Mouse (Mus musculus) neural tube, embryonic 15.5 days (tissue): ENCODE measurements around the gene Itga2. TPM values are rescaled to one million over a fixed set of nuclear protein-coding genes. Genes with fewer than 3 reads are reported as not detected.

Experiments used
- ATAC-seq: fragments of 200-750 bp; cut with Nextera tagmentation; 2 replicates; pipeline ENCODE4 v1.8.0; 2017; ENCODE audit warnings: mild to moderate bottlenecking, moderate TSS enrichment, moderate library complexity; ENCODE audit not compliant: low FRiP score
- H3K27ac ChIP-seq: fragments of 300-500 bp; sonication (generic); replicated peaks from 2 replicates; pipeline ENCODE4 v1.5.1; 2015; ENCODE audit warnings: mild to moderate bottlenecking, inconsistent platforms
- H3K27me3 ChIP-seq: fragments of 300-500 bp; sonication (generic); replicated peaks from 2 replicates; pipeline ENCODE4 v1.6.1; 2015; ENCODE audit warnings: inconsistent platforms
- H3K36me3 ChIP-seq: fragments of 300-500 bp; sonication (generic); 2 replicates; pipeline ENCODE4 v1.6.1; 2015; ENCODE audit warnings: inconsistent platforms
- H3K4me1 ChIP-seq: fragments of 300-500 bp; sonication (generic); 2 replicates; pipeline ENCODE4 v1.6.1; 2015; ENCODE audit warnings: inconsistent platforms
- H3K4me2 ChIP-seq: fragments of 300-500 bp; sonication (generic); 2 replicates; pipeline ENCODE4 v1.6.1; 2015; ENCODE audit warnings: inconsistent platforms, mild to moderate bottlenecking, moderate library complexity
- H3K4me3 ChIP-seq: fragments of 300-500 bp; sonication (generic); replicated peaks from 2 replicates; pipeline ENCODE4 v1.5.1; 2015; ENCODE audit warnings: mild to moderate bottlenecking, inconsistent platforms
- H3K9ac ChIP-seq: fragments of 300-500 bp; sonication (generic); replicated peaks from 2 replicates; pipeline ENCODE4 v1.6.1; 2015; ENCODE audit warnings: mild to moderate bottlenecking, inconsistent platforms
- H3K9me3 ChIP-seq: fragments of 300-500 bp; sonication (generic); replicated peaks from 2 replicates; pipeline ENCODE4 v1.6.1; 2016; ENCODE audit warnings: inconsistent platforms
- WGBS: fragments of 180-500 bp; shearing (Covaris S2); methylation state at CpG from one replicate; pipeline ENCODE4 v1.1.7; 2015; ENCODE audit warnings: mixed read lengths; 5-methylcytosine and 5-hydroxymethylcytosine counted together
- polyA plus RNA-seq: library from polyadenylated mRNA; unstranded; fragments of >200 nt; fragmentation: Nextera tagmentation; extraction: Ambion mirVana; gene quantifications from 2 replicates; pipeline ENCODE4 v1.2.1, GENCODE M21; 2015

The Itga2 gene
- polyA plus RNA-seq, 1 experiment from 2014 or later, result 1.00 TPM

DNA sequence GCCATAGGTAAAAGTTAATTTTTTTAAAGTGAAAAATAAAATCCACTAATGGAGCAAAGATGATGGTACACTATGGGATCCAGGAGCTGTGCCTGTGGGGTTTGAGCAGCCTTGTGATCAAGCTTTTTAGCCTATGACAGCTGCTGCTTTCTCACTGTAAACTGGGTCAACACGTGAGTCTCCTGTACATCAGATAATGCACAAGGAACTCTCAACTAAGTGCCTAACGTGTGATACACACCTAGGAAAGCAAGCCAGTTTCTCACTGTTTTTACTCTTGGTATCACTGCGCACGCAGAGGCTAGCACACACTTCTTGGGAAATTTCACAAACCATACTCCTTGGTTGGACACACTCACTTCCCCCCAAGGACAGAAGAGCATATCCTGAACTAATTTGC, 17.3 kb downstream of the Itga2 start:
- H3K36me3 ChIP-seq, result no peaks in the 10 kb centered on the region
- no peak for ATAC-seq
- no peak overlapping the region for H3K4me3 ChIP-seq
- H3K4me1 ChIP-seq, result no peaks in the 10 kb centered on the region
- H3K27ac ChIP-seq, result no peak overlapping the region
- no peaks in the 10 kb centered on the region for H3K27me3 ChIP-seq
- whole genome bisulfite sequencing, result 85% methylated on average over 4 of the region's 4 CpGs
- no peaks in the 10 kb centered on the region for H3K9me3 ChIP-seq
- H3K4me2 ChIP-seq, result no peak overlapping the region
- no peak overlapping the region for H3K9ac ChIP-seq

DNA sequence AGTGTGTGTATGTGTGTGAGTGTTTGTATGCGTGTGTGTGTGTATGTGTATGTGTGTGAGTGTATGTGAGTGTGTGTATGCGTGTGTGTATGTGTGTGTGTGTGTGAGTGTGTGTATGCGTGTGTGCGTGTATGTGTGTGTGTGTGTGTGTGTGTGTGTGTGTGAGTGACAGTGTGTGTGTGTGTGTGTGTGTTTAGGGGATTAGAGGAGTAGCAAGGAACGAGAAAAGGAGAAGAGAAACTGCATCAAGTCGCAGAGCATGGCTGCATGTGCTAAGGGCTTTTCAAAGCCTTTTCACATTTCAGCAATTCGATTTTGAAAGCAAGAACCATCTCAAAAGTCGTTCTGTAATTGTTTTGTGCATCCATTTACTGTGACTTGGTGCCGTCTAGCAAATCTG, 21.3 kb downstream of the Itga2 start:
- Histone ChIP-seq H3K4me1 (no peaks in the 10 kb centered on the region), H3K9ac (no peak overlapping the region), H3K27me3 (no peaks in the 10 kb centered on the region), H3K9me3 (no peaks in the 10 kb centered on the region), H3K36me3 (no peaks in the 10 kb centered on the region), H3K4me3 (no peak overlapping the region), H3K4me2 (no peak overlapping the region), H3K27ac (no peak overlapping the region)
- 73% methylated on average over 9 of the region's 9 CpGs for WGBS
- no peak for ATAC-seq

DNA sequence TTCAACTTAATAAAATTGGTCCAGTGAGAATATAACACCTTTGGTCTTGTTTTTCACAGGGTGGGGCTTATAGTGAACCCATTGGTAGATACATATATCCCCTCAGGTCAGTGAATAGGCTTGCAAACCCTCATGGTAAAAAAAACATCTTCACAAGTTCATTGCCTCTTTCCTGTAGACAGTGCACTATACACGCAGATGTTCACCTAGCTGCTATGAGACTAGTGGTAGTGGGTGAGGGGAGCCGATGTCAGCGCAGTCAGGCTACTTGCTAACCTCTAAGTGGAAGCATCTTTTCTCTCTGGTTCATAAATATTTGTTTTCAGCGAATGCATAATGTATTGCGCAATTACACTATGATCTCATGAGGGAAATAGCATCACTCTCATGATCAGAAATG, 22.4 kb downstream of the Itga2 start:
- no peak for ATAC-seq
- H3K27ac ChIP-seq, result no peak overlapping the region
- no peaks in the 10 kb centered on the region for H3K9me3 ChIP-seq
- H3K4me3 ChIP-seq, result no peak overlapping the region
- no peaks in the 10 kb centered on the region for H3K4me1 ChIP-seq
- H3K4me2 ChIP-seq, result no peak overlapping the region
- WGBS, result 70% methylated on average over 5 of the region's 5 CpGs
- H3K9ac ChIP-seq, result no peak overlapping the region
- no peaks in the 10 kb centered on the region for H3K27me3 ChIP-seq
- H3K36me3 ChIP-seq, result no peaks in the 10 kb centered on the region

DNA sequence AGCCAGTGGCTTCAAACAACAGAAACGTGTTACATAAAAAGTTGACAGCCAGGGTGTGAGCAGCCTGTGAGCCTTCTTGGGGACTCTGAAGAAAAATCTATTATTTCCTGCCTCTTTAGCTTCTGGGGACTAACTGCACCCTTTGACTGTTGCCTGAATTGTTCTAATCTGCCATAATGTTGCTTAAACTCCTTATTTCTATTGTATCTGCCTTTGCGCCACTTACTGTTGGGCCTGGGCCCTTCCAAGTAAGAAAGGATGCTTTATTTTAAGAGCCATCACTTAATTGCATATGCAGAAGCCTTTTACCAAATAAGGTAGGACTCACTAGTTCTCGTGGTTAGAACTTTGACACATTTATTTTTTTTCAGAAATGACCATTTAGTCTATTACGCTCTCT, 24.0 kb downstream of the Itga2 start:
- Histone ChIP-seq H3K27me3 (no peaks in the 10 kb centered on the region), H3K9me3 (no peaks in the 10 kb centered on the region), H3K4me3 (no peak overlapping the region), H3K9ac (no peak overlapping the region), H3K4me1 (no peaks in the 10 kb centered on the region), H3K36me3 (no peaks in the 10 kb centered on the region), H3K4me2 (no peak overlapping the region), H3K27ac (no peak overlapping the region)
- no peak for ATAC-seq
- 84% methylated on average over 4 of the region's 4 CpGs for WGBS

DNA sequence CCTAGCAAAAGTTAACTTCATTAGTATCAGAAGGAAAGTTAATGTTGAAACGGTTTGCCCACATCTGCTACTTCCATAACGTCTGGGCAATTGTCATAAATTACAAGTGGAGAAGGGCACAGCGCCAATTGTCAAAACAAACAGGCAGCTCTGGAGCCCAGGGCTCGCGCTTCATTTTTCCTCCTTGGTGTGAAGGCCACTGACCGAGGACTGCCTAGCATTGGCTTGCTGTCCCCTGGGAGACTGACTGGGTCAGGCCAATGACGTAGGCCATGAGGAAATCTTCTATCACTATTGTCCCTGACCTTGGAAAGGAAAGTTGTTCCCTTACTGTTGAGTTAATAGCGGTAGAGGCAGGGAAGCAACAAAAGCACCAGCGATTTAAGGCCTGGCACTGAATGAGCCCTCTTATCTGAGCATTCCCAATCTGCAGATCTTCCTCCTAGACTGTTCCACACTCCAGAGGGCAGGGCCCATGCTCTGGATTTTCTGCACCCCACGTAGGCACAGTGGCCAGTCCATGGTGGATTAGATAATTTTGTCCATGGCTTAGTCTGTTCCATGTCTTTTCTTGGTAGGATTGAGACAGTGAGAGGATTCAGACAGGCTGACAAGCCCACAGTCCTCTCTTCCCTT, 35.0 kb downstream of the Itga2 start:
- no peaks in the 10 kb centered on the region for H3K9me3 ChIP-seq
- no peak overlapping the region for H3K4me2 ChIP-seq
- H3K4me1 ChIP-seq, result 0 out of 2 replicates have a peak, but pooled peaks cover 2% of the 10 kb centered on the region
- ATAC-seq, result no peak
- H3K27me3 ChIP-seq, result no peaks in the 10 kb centered on the region
- no peak overlapping the region for H3K9ac ChIP-seq
- H3K4me3 ChIP-seq, result no peak overlapping the region
- 58% methylated on average over 10 of the region's 10 CpGs for WGBS
- H3K27ac ChIP-seq, result no peak overlapping the region
- H3K36me3 ChIP-seq, result no peaks in the 10 kb centered on the region

DNA sequence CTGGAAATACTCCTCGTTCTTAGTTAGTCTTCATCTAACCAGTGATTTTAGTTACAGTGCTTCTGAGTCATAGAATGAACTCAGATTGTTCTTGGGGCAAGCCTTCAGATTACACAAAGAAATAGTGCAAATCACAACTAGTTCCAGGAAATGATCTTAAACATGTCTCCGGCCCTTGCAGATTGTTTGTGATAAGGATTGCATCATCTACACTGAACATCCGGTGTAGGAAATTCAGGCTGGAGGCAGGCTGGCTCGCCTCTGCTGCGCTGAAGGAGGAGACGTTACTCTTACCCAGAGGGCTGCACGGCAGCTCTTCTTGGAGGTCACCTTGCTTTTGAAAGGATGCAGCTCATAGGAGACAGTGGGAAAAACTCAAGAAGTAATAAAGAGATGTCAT, 36.0 kb downstream of the Itga2 start:
- no peak overlapping the region for H3K4me3 ChIP-seq
- H3K4me2 ChIP-seq, result no peak overlapping the region
- H3K9me3 ChIP-seq, result no peaks in the 10 kb centered on the region
- no peak for ATAC-seq
- H3K27ac ChIP-seq, result no peak overlapping the region
- 0 out of 2 replicates have a peak, but pooled peaks cover 2% of the 10 kb centered on the region for H3K4me1 ChIP-seq
- H3K36me3 ChIP-seq, result no peaks in the 10 kb centered on the region
- H3K9ac ChIP-seq, result no peak overlapping the region
- 78% methylated on average over 7 of the region's 7 CpGs for WGBS
- H3K27me3 ChIP-seq, result no peaks in the 10 kb centered on the region

DNA sequence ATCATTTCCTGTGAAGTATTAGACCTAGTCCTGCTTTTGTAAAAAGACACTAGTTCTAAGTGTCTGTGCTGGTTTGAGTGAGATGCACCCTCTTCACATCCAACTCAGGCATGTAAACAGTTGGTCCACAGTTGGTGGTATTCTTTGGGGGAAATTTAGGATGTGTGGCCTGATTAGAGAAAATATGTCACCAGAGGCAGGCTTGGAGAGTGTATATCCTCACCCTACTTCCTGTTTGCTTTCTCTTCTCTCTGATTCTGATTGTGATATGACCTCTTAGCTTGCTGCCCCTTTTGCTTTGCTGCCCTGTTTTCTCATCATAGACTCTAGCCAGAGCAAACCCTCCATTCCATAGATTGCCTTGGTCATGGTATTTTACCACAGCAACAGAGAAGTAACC, 37.2 kb downstream of the Itga2 start:
- Histone ChIP-seq H3K27me3 (no peaks in the 10 kb centered on the region), H3K4me2 (no peak overlapping the region), H3K4me3 (no peak overlapping the region), H3K9me3 (no peaks in the 10 kb centered on the region), H3K4me1 (0 out of 2 replicates have a peak, but pooled peaks cover 2% of the 10 kb centered on the region), H3K36me3 (no peaks in the 10 kb centered on the region), H3K9ac (no peak overlapping the region), H3K27ac (no peak overlapping the region)
- ATAC-seq, result no peak

DNA sequence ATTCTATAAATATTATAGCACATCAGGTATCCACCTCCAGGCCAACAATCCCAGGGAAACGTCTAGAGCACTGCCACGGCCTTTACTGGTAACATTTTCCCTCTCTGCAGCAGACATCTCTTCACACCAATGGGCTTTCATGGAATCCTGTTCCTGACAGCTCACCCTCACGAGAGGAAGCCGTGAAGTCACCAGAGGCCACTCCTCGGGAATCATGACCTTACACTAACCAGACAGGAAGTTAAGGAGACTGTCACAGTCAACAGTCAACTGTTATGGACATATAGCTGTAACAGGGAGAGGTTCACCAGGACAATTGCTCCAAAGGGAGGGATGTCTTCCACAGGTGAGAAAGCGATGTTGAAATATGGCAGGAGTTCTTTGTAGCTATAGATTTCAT, 40.2 kb downstream of the Itga2 start:
- Histone ChIP-seq H3K9me3 (no peaks in the 10 kb centered on the region), H3K27me3 (no peaks in the 10 kb centered on the region), H3K36me3 (no peaks in the 10 kb centered on the region), H3K4me3 (no peak overlapping the region), H3K9ac (no peak overlapping the region), H3K4me2 (no peak overlapping the region), H3K4me1 (no peaks in the 10 kb centered on the region), H3K27ac (no peak overlapping the region)
- 78% methylated on average over 6 of the region's 6 CpGs for WGBS
- ATAC-seq, result no peak

DNA sequence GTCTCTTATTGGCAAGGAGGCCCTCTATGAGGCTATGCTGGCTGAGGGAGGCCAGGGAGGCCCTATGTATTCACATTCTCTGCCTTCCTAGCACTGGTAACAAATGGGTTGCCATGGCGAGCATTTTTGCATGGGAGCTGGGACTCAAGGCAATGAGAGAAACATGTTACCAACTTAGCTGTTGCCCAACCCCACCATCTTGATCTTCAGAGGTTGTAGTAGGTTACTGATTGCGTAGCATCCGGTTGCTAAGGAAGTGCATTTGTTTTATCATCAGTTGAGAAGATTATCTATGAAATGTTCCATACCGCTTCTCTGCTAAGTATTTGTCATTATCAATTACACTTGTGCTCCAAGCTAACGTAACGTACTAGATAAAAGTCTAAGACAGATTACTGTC, 44.2 kb downstream of the Itga2 start:
- Histone ChIP-seq H3K27me3 (no peaks in the 10 kb centered on the region), H3K4me2 (no peak overlapping the region), H3K9me3 (no peaks in the 10 kb centered on the region), H3K4me1 (no peaks in the 10 kb centered on the region), H3K9ac (no peak overlapping the region), H3K4me3 (no peak overlapping the region), H3K36me3 (no peaks in the 10 kb centered on the region), H3K27ac (no peak overlapping the region)
- WGBS, result 94% methylated on average over 6 of the region's 6 CpGs
- ATAC-seq, result no peak

DNA sequence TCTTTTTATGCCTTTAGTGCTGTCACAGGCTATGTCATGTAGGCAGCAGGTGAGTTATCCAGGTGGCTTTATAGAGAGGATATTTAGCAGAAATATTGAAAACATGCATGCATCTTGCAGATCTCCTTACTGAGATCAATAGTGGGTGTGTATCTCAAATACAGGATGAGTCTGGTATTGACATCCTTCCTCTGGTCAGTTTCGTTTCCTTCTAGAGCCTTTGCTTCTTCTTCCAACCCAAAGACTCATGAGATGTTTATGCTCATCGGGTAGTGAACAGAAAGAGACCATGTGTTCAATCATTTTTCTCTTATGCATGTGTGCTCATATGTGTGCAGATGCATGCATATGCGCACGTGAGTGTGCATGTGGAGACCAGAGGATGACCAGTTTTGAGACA, 44.6 kb downstream of the Itga2 start:
- H3K27ac ChIP-seq, result no peak overlapping the region
- H3K4me2 ChIP-seq, result no peak overlapping the region
- H3K27me3 ChIP-seq, result no peaks in the 10 kb centered on the region
- 91% methylated on average over 4 of the region's 4 CpGs for WGBS
- H3K4me3 ChIP-seq, result no peak overlapping the region
- no peaks in the 10 kb centered on the region for H3K9me3 ChIP-seq
- H3K4me1 ChIP-seq, result no peaks in the 10 kb centered on the region
- H3K36me3 ChIP-seq, result no peaks in the 10 kb centered on the region
- no peak overlapping the region for H3K9ac ChIP-seq
- ATAC-seq, result no peak

DNA sequence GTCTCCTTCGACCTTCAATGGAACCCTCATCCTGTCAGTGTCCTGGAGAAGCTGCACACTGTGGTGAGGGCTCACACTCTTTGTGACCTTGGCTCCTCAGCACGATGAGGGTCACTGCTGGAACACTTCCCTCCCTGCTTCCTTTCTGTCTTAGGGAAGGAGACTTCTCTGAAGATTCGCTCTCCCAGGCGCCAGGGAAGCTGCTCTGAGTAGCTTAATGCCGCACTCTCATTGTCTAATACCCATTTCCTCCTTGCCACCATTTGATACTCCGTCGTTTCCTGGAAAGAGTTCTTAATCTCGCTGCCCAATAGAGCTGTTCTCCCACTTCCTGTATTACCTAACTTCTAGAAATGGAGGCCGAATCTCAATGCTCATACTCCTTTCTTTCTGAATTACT, 46.7 kb downstream of the Itga2 start:
- no peak overlapping the region for H3K27ac ChIP-seq
- 75% methylated on average over 9 of the region's 9 CpGs for WGBS
- H3K4me2 ChIP-seq, result no peak overlapping the region
- no peak overlapping the region for H3K9ac ChIP-seq
- H3K4me3 ChIP-seq, result no peak overlapping the region
- no peaks in the 10 kb centered on the region for H3K9me3 ChIP-seq
- no peaks in the 10 kb centered on the region for H3K27me3 ChIP-seq
- no peak for ATAC-seq
- H3K36me3 ChIP-seq, result no peaks in the 10 kb centered on the region
- H3K4me1 ChIP-seq, result no peaks in the 10 kb centered on the region

DNA sequence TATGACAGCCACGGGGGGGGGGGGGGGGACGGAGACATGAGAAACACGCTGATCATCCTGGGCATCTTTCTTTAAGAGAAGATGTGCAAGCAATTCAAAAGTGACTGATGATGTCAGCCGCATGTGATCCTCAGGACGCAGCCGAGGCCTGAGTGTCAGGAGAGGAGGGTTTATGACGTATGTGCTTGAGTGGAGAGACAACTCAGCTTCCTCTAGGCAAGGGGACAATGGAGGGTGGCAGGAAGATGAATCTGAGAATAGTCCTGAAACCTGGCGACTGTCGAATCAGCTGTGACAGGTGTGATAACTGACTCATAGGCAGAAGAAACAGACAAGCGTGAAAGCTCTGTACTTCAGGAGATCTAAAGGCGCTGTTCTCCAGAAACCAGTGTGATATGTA, 53.2 kb downstream of the Itga2 start:
- Histone ChIP-seq H3K4me1 (no peaks in the 10 kb centered on the region), H3K27ac (no peak overlapping the region), H3K4me2 (no peak overlapping the region), H3K9ac (no peak overlapping the region), H3K36me3 (no peaks in the 10 kb centered on the region), H3K4me3 (no peak overlapping the region), H3K9me3 (no peaks in the 10 kb centered on the region), H3K27me3 (no peaks in the 10 kb centered on the region)
- WGBS, result 87% methylated on average over 11 of the region's 11 CpGs
- no peak for ATAC-seq

DNA sequence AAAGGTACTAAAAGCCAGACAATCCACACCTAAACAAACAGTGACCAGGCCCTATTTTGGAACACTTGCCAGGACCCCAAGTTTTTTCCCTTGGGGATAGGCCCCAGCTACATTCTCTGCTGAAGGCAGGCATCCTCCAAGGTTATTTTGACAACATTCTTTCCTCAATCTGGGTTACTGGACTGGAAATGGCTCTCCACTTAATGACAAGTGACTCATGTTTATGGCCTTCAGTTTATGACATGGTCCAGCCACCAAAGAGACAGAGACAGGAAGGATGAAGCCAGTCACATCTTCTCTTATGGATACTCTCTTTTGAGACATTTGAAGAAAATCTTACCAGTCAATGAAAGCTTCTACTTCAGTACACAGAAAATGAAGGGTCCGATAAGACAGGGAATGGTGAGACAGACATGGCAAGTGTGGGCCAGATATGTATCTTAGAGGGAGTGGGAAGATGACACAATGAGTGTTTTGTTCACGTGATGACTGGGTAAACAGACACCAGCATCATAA, 55.8 kb downstream of the Itga2 start:
- no peaks in the 10 kb centered on the region for H3K36me3 ChIP-seq
- H3K4me3 ChIP-seq, result no peak overlapping the region
- H3K27me3 ChIP-seq, result no peaks in the 10 kb centered on the region
- no peak overlapping the region for H3K4me2 ChIP-seq
- no peak for ATAC-seq
- 90% methylated on average over 2 of the region's 2 CpGs for WGBS
- H3K9me3 ChIP-seq, result no peaks in the 10 kb centered on the region
- no peaks in the 10 kb centered on the region for H3K4me1 ChIP-seq
- H3K27ac ChIP-seq, result no peak overlapping the region
- H3K9ac ChIP-seq, result no peak overlapping the region
